ENCODE assay signal across 30 mouse cellular contexts in the genomic region with DNA sequence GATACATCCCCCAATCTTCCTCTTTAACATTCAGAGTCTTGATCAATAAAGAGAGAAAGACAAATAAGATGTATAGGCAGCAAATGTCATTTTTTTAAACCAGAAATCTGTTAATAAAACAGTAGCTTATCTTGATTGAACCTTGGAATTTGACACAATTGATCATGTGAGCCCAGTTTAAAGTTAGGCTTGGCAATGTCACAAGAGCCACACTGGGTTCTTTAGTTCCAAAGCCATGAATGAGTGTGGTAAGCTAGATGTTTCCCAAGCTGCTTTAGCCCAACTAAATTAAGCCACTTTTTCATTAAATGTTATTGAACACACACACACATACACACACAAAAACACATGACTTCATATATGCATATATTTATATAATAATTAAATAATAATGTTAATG.
"Had no signal": no experiment of that assay in that cellular context is flagged by ENCODE, and none has a peak within 500 bp of the region (broad histone marks: within the 10 kb centered on the region; RNA-seq: fewer than 3 reads in every experiment).

No protein-coding gene starts in this region.

- DNase-seq: left cerebral cortex, postnatal 4 days; liver; liver, embryonic 13.5 days; liver, postnatal 0 days; lung, adult 18-20 months; lung, adult 2 months; lung, embryonic 14.5 days; lung, postnatal 10 days; lung, postnatal 14 days; lung, postnatal 36 days; lung, postnatal 4 days; midbrain, embryonic 14.5 days had no signal

- H3K9ac ChIP-seq: limb, embryonic 12.5 days; limb, embryonic 13.5 days; limb, embryonic 15.5 days; liver, embryonic 12.5 days; liver, embryonic 13.5 days; liver, embryonic 14.5 days; liver, embryonic 15.5 days; liver, postnatal 0 days; lung, embryonic 14.5 days; lung, embryonic 15.5 days; midbrain, embryonic 12.5 days; midbrain, embryonic 13.5 days; midbrain, embryonic 15.5 days; neural tube, embryonic 12.5 days had no signal

- H3K9me3 ChIP-seq: limb, embryonic 10.5 days; limb, embryonic 12.5 days; limb, embryonic 13.5 days; limb, embryonic 15.5 days; liver, embryonic 12.5 days; liver, embryonic 13.5 days; liver, embryonic 15.5 days; lung, embryonic 15.5 days; megakaryocyte, embryonic 14.5 days; midbrain, embryonic 12.5 days; midbrain, embryonic 13.5 days; midbrain, embryonic 15.5 days; neural tube, embryonic 12.5 days had no signal

- H3K4me1 ChIP-seq: limb, embryonic 10.5 days; limb, embryonic 12.5 days; limb, embryonic 13.5 days; limb, embryonic 15.5 days; liver, embryonic 12.5 days; liver, embryonic 13.5 days; liver, embryonic 15.5 days; lung, embryonic 15.5 days; megakaryocyte, embryonic 14.5 days; midbrain, embryonic 15.5 days; neural tube, embryonic 12.5 days had no signal

- ATAC-seq: liver, embryonic 12.5 days; liver, postnatal 0 days; lung, postnatal 0 days; midbrain, embryonic 13.5 days; midbrain, embryonic 15.5 days; midbrain, embryonic 16.5 days had no signal

- H3K36me3 ChIP-seq: limb, embryonic 10.5 days; limb, embryonic 12.5 days; limb, embryonic 13.5 days; limb, embryonic 15.5 days; liver, embryonic 12.5 days; liver, embryonic 13.5 days; liver, embryonic 15.5 days; lung, embryonic 15.5 days; midbrain, embryonic 12.5 days; midbrain, embryonic 13.5 days; midbrain, embryonic 15.5 days; neural tube, embryonic 12.5 days had no signal

- H3K4me2 ChIP-seq: limb, embryonic 12.5 days; limb, embryonic 13.5 days; limb, embryonic 15.5 days; liver, embryonic 12.5 days; liver, embryonic 13.5 days; liver, embryonic 15.5 days; lung, embryonic 14.5 days; lung, embryonic 15.5 days; midbrain, embryonic 12.5 days; midbrain, embryonic 13.5 days; midbrain, embryonic 15.5 days; neural tube, embryonic 12.5 days had no signal

- H3K4me3 ChIP-seq: left cerebral cortex, adult 2 months; limb, embryonic 10.5 days; limb, embryonic 12.5 days; limb, embryonic 13.5 days; limb, embryonic 15.5 days; liver, embryonic 12.5 days; liver, embryonic 13.5 days; liver, embryonic 15.5 days; lung, embryonic 15.5 days; megakaryocyte, embryonic 14.5 days; midbrain, embryonic 12.5 days; midbrain, embryonic 13.5 days; midbrain, embryonic 15.5 days; myocyte; neural tube, embryonic 12.5 days had no signal

- H3K27ac ChIP-seq: left cerebral cortex, adult 2 months; limb, embryonic 10.5 days; limb, embryonic 12.5 days; limb, embryonic 13.5 days; limb, embryonic 15.5 days; liver, embryonic 12.5 days; liver, embryonic 13.5 days; liver, embryonic 14.5 days; liver, embryonic 15.5 days; lung, embryonic 15.5 days; macrophage; midbrain, embryonic 12.5 days; midbrain, embryonic 13.5 days; midbrain, embryonic 15.5 days; neural tube, embryonic 12.5 days had no signal

- H3K27me3 ChIP-seq: limb, embryonic 12.5 days; limb, embryonic 13.5 days; limb, embryonic 15.5 days; liver, embryonic 12.5 days; liver, embryonic 13.5 days; liver, embryonic 15.5 days; lung, embryonic 15.5 days; megakaryocyte, embryonic 14.5 days; midbrain, embryonic 12.5 days; midbrain, embryonic 13.5 days; midbrain, embryonic 15.5 days; neural tube, embryonic 12.5 days had no signal
